Mouse (Mus musculus) mouse trophoblast stem cell (cell line): ENCODE data around the gene Stpg2.

Source experiments
- in situ Hi-C, 2 experiments: fragments of 300-500 bp; cut with MseI, MboI; formaldehyde crosslinking; loops; 2 replicates in 1 of 2; 3 replicates in 1 of 2; pipeline ENCODE4 v1.15.1; 2025

The Stpg2 gene

DNA sequence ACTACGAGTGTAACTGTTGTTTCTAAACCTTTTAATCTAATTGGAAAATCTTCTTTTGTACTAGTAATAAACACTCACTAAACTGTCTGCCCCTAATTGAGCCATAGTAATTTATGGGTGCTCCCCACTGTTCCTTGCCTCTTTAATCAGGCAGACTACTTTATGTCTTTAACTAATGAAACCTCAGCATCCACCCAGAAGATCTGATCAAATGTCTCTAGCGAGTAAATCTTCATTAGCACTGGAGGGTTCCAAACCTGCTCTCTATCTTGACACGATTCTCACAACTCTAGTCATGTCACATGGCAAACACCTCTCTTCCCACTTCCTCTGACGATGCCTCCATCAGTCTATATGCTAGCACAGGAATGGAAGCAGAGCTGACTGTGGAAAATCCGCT lies 523.8 kb downstream of the Stpg2 start:
- in situ Hi-C loops: no loop called here

DNA sequence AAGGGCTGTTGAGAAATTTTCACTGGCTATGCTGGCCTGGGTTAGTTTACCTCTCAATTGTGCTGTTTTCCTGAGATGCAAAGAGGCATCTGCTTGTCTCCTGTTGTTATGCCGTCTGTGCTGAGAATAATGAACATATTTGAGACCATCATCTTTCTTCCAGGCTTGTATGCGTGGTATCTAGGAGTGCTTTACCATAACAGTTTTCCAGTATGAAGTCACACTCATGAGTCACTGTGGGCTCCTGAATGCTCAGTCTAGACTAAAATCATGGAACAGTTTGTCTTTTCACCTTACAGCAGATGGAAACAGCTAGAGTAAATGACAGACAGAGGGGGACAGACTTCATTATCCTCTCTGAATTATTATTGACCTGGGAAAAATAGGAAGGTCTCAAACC lies 527.7 kb downstream of the Stpg2 start:
- in situ Hi-C loops: no loop called here

DNA sequence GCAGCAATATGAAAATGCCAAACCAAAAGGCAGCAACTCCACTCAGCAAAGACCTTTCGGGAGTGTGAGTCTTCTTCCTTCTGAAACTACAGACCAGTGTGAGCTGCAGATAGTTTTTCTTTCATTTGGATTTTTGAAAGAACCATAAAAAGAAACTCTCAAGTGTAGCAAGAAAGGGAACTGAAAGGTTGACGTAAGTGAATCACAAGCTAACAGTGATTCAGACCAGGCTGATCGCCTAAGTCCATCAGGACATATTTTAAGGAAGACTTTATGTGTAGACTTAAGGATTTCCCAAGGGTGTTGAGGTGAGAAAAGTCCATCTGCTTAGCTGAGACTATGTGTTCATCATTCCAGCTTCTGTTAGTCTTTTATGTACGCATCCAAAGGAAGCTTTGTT lies 533.9 kb downstream of the Stpg2 start:
- in situ Hi-C loops: no loop called here
